Mouse (Mus musculus): ENCODE data around the gene Ttc22. TPM values are rescaled to one million over a fixed set of nuclear protein-coding genes. Genes with fewer than 3 reads are reported as not detected.

Gene Ttc22
- total RNA-seq, 2 experiments from 2014 or later = 0.33 to 0.72 TPM

DNA sequence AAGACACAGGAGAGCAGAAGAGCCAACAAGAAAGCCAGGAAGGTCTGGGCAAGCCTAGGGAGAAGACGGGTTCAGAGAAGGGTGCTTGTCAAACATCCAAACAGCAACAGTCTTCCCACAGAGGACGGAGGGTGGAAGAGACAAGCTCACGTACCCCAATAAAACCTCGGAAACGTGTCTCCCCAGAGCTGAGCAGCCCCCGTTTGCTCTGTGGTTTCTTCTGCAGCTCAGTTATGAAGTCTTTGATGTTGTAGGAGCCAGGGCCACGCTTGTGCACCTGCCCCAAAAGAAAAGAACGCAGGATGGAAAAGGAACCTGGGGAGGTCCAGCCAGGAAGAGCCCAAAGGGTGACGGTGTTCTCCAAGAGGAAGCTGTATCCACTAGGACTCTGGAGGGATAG is 7.4 kb upstream of the Ttc22 start:
- DNase-seq (ENCODE audit: low spot score in 2 of 2) = no peak

- no peak for DNase-seq (ENCODE audit: low spot score in 2 of 2)
These were observed 6.6 kb upstream of the Ttc22 start for GRCm38 (mm10) chr4:106615637-106616036.

GRCm38 (mm10) chr4:106617056-106617455 is 5.2 kb upstream of the Ttc22 start, which contains the start of gene Lexm:
Lexm (minus strand) TSS chr4:106617241.
- peak in 1 of 2 experiments; percentile 54 for DNase-seq (ENCODE audit: low spot score in 2 of 2)

DNA sequence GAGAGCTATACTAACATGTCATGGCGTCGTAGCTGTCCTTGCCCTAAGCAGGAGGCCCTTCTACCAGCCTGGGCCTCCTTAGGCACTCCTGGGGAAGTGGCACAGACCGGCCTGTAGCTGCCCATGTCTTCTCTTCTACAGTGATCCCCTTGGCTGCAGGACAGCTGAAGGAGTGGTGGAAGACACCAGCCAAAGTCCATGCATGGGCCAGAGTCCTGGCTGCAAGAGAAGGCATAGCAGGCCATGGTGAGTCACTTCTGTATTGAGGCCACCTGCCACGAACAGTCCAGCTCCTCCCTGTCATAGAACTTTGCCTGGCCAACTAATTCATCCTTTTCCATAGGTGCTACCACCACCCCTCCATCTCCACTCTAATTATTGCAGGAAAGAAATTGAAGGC is 3.3 kb upstream of the Ttc22 start:
- no peak for DNase-seq (ENCODE audit: low spot score in 2 of 2)

GRCm38 (mm10) chr4:106621428-106621827 is 804 bp upstream of the Ttc22 start:
- no peak for DNase-seq (ENCODE audit: low spot score in 2 of 2)

- no peak for DNase-seq (ENCODE audit: low spot score in 2 of 2)
These were observed 480 bp downstream of the Ttc22 start for GRCm38 (mm10) chr4:106622712-106623111.

DNA sequence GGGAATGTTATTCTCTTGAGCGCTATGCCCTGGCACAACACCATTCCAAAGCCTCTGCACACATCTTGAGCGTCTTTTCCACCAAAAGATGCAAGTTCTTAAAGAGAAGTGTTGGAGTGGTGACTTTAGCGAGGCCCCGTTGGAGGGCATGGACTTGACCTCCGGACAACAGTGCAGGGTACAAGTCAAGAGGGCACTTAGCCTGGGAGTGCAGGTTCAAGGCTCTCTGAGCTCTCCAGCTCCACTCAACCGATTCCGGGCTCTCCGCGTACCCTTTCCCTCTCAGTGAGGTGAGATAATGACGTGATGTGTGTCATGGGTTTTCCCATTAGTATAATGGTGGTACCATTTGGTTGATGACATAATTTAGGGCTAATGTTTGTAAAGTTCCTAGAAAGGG is 2.0 kb downstream of the Ttc22 start:
- DNase-seq (ENCODE audit: low spot score in 2 of 2) = no peak

GRCm38 (mm10) chr4:106627809-106628208 is 5.6 kb downstream of the Ttc22 start:
- no peak for DNase-seq (ENCODE audit: low spot score in 2 of 2)

DNA sequence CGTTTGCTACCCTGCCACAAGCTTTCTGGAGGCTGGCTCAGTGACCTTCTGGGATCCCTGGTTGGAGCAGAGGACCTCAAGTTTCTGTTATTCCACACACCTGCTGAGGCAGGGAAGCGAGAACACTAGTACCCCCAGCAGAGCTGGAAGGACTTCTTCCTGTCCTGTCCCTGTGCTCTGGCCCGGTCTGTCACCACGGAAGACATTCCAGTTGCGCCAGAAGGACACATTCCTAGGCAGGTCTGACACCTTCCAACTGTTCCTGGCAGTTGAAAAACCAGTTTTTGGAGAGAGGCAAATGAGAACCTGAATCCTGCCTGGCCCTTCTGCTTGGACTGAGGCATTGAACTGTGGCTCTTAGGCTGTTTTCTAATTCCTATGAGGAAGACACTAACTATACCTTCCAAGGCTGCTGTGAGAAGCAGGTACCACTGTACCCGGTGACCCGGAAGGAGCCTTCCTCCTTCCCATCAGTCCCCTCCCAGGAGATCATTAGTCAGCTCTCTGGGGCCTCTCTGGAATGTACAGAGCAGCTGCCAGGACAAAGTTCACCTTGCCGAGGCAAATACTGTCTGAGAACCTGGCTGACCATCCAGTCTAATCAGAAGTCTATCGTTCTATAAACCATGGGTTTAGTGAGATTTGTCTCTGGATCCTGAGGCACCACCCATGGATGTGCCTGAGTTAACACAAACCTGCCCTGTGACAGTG is 6.6 kb downstream of the Ttc22 start:
- no peak for DNase-seq (ENCODE audit: low spot score in 2 of 2)

GRCm38 (mm10) chr4:106629374-106629773 is 7.1 kb downstream of the Ttc22 start:
- no peak for DNase-seq (ENCODE audit: low spot score in 2 of 2)

GRCm38 (mm10) chr4:106630333-106631220 is 8.3 kb downstream of the Ttc22 start:
- DNase-seq (ENCODE audit: low spot score in 2 of 2) = peak; percentile 91 to 97

DNA sequence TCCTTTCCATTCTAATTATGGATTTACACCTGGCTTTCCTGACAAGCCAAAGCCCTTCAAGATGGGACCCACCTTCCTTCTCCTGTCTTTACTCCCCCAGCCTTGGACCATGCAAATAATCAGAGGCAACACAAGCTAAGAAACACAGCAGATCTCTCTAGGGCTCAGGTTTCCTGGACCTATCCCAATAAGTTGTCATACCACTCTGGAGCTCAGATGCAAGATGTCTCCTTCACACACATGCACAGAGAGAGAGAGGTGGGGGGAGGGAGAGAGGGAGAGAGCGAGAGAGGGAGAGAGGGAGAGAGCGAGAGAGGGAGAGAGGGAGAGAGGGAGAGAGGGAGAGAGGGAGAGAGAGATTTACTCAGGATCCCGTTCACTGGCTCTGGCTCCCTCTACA is 10.1 kb downstream of the Ttc22 start:
- DNase-seq (ENCODE audit: low spot score in 2 of 2) = no peak

DNA sequence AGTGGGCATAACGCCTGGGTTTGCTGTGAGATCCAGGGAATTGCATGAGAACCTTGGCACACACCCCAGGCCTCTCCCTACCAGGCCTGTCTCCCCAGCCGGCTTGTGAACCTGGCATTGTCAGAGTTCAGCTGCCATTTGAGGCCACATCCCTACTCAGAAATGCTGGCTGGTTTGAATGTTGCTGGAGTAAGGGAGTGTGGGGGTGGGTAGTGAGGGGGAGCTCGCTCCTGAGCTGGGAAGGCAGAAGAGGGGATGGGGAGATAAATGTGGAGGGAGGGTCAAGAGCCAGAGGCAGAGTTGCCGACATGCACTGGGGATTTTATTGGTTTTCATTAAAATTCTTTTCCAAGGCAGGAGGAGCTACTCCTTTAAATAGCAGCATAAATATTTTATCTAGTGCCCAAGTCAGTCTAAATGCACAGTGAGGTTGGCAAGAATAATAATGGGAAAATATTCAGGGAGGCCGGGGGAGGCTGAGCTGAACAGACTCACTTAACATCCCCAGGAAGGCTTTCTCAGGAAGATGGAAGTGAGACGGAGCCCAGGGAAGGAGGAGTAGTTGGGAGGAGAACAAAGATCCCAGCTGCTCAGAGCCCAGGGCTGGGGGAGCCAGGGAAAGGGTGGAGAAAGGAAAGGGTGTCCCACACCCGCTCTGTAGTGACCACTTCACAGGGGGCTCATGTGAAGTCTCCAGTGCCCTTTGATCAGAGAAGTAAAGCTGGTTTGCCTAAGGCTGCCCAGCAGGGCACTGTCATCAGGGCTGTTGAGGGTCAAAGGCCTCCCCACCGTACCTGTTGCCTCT is 11.3 kb downstream of the Ttc22 start:
- DNase-seq (ENCODE audit: low spot score in 2 of 2) = peak in 1 of 2 experiments; percentile 51

- no peak for DNase-seq (ENCODE audit: low spot score in 2 of 2)
These were observed 11.9 kb downstream of the Ttc22 start for GRCm38 (mm10) chr4:106634086-106634479.

GRCm38 (mm10) chr4:106643483-106644217 is 21.4 kb downstream of the Ttc22 start:
- DNase-seq (ENCODE audit: low spot score in 2 of 2) = no peak

DNA sequence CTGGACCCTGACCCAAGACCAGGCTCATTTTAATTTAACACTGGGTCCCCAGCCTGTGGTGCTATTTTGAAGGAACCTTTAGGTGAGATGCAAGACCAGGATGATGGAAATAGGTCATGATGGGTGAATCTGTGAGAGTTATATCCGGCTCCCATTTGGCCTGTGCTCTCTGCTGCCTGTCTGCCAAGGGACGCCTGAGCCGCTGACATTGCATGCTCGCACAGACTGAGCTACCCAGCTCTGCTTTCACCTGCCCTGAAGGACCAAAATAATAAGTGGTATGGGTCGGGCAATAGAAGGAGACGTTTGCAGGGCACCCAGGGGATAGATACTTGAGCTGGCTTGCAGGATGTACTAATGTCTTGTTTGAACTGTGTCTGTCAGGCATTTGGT is 22.0 kb downstream of the Ttc22 start:
- no peak for DNase-seq (ENCODE audit: low spot score in 2 of 2)

GRCm38 (mm10) chr4:106645797-106646196 is 23.6 kb downstream of the Ttc22 start:
- no peak for DNase-seq (ENCODE audit: low spot score in 2 of 2)

DNA sequence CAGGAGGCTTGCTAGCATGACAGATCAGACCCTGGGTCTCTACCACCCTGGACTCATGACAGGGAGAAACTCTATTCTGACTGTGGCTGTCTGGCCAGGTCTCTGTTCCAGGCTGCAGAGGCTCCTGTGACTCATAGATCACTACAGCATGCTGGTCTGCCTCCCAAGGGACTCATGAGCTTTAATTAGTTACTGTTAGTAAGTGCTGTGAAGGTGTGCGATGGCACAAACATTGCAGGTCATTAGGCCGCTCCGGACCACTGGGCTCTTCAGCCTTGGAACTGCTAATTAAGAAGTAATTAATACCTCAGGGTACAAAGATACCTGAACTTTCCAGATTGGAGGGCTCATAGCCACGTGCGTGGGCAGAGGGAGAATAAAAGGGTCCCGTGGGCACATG is 24.9 kb downstream of the Ttc22 start:
- no peak for DNase-seq (ENCODE audit: low spot score in 2 of 2)

DNA sequence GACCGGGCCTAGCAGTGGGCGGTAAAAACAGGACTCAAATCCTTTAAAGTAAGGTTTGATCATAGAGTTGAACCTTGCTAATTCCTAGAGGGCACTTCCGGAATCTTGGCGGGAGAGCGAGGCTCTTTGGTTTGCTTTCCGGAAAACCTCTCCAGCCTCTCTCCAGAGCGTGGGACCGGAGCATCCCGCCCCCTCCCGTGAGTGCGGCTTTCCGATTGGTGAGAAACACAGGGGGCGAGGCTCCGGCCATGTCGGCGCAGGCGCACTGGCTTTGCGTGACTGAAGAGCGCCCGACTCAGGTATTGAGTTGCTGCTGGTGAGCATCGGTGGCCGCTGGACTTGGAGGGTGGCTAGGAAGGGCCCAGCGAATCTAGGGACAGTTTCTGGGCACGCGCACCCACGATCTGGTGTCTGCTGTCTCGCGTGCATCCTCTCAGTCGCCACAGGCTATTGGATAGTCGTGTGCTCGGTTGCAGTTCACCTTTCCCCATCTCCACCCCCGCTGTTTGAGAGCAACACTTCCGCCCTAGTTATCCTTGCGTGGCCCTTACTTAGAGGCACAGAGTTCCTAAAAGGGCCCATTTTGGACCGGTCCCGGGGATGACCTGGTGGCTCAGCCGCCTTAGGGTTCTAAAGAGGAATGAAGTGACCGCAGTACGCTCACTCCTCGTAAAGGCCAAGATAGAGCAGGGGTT is 28.7 kb downstream of the Ttc22 start, which contains the start of gene Pars2:
TSS of gene Pars2 (plus strand) at position 237 of the 695 bp plus-strand sequence.
- DNase-seq (ENCODE audit: low spot score in 2 of 2) = peak; percentile 96 to 98

DNA sequence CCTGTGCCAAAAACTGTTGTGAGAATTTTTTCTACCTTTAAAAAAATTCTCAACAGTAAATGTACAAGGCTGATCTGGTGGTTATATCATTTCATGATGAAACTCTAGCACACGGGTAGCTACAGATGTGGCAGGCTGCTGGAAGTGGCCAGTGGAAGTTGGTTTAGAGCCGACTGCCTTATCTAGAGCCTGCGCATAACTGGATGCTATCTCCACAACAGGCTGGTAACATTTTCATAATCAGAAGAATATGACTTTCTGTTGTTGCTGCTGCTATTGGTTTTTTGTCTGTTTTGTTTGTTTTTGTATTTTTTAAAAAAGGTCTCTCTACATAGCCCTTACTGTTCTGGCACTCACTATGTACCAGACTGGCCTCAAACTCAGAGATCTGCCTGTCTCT is 30.3 kb downstream of the Ttc22 start:
- DNase-seq (ENCODE audit: low spot score in 2 of 2) = no peak
